Mouse (Mus musculus) left cerebral cortex, adult 6 months (tissue): Measurements from ENCODE around the gene Man2b2. TPM values are rescaled to one million over a fixed set of nuclear protein-coding genes. Genes with fewer than 3 reads are reported as not detected.

ENCODE experiments used
- long read RNA-seq, 2 experiments: library from polyadenylated mRNA; unstranded; transcript quantifications; one replicate each; pipeline ENCODE4 v2.0.0; 2019 to 2020
- polyA plus RNA-seq: library from polyadenylated mRNA; unstranded; fragments of <200 nt; fragmentation: Nextera tagmentation; gene quantifications from 2 replicates; pipeline ENCODE4 v1.2.3, GENCODE M21; 2021

Gene Man2b2
- 17.1 and 23.6 TPM in 2 replicates for polyA plus RNA-seq
- long read RNA-seq, experiment 1, transcript Man2b2-201 (19 exons, 3,330 nt), result major isoform, 40 of 55 reads
- long read RNA-seq, experiment 1, partial matches to known transcripts, result 13 of 55 reads
- long read RNA-seq, experiment 1, other reads (novel, unspliced or antisense), result 2 of 55 reads
- long read RNA-seq, experiment 2, partial matches to known transcripts, result 3 of 10 reads
- long read RNA-seq, experiment 2, other reads (novel, unspliced or antisense), result 3 of 10 reads

GRCm38 (mm10) chr5:36829913-36830879 is at the start of gene Man2b2:
TSS of gene Man2b2 (minus strand) at chr5:36830653.

GRCm38 (mm10) chr5:36868266-36869090 is 38.0 kb upstream of the Man2b2 start, which contains the start of gene Ppp2r2c:
TSS of gene Ppp2r2c (plus strand) at chr5:36868513.

GRCm38 (mm10) chr5:36796296-36797014 is 34.0 kb downstream of the Man2b2 start, which contains the start of gene Mrfap1:
TSS of gene Mrfap1 (minus strand) at chr5:36796772.

Other genes with a start within 250 kb of the Man2b2 start
- gene Tbc1d14, start 237.4 kb downstream of the Man2b2 start, polyA plus RNA-seq, result 17.6 and 19.9 TPM in 2 replicates
- 11.3 and 12.6 TPM in 2 replicates for gene D5Ertd579e, start 134.6 kb downstream of the Man2b2 start, polyA plus RNA-seq
- gene Bloc1s4, start 82.0 kb downstream of the Man2b2 start, polyA plus RNA-seq, result 23.1 and 30.5 TPM in 2 replicates
- gene Mrfap1, start 33.9 kb downstream of the Man2b2 start, polyA plus RNA-seq, result 572 and 619 TPM in 2 replicates
- gene Ppp2r2c, start 37.9 kb upstream of the Man2b2 start, polyA plus RNA-seq, result 84.1 and 218 TPM in 2 replicates
- gene Wfs1, start 158.6 kb upstream of the Man2b2 start, polyA plus RNA-seq, result 65.7 and 67.1 TPM in 2 replicates